Mouse (Mus musculus) liver (tissue): ENCODE data around the gene Tmem151b.

Source experiments
- DNase-seq: peaks from one replicate; pipeline ENCODE4 v3.0.0-alpha.2; 2020; ENCODE audit warnings: mixed read lengths

Gene Tmem151b

GRCm38 (mm10) chr17:45549617-45550181, at the start of gene Tmem151b:
Gene Tmem151b (minus strand): TSS chr17:45549677.
- DNase-seq: peak; percentile 56

DNA sequence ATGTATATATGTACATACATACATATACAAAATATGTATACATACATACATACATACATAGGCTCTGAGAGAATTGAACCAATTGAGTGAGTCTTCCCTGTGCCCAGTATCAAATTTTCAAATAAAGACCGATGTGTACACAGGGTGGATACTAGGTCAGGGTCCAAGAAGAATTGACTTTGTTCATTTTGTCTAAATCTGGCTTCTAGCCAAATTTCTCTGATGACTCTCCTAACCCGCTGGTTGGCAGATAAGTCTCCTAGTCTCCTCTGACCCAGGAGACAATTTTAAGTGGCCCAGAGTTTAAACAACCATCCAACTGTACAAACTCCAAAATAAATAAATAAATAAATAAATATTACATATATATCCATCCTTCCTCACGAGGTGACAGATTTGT, 49.4 kb upstream of the Tmem151b start:
- no peak for DNase-seq

- DNase-seq: no peak
These were observed 48.9 kb upstream of the Tmem151b start for GRCm38 (mm10) chr17:45598376-45598775.

DNA sequence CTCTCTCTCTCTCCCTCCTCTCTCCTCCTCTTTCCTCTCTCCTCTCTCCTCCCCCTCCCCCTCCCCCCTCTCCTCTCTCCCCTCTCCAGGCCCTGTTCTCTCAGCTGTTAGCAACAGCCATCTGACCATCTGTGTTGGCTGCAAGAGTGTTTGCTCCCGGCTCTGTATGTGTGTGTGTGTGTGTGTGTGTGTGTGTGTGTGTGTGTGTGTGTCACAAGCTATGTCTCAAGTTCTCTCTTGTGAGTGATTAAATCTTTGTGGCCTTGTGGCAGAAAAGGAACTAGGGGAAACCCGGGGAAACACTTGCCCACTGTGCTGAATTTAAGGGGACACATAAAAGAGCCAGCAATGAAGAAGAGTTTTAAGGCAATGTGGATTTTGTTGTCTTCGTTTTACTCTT, 48.3 kb upstream of the Tmem151b start:
- DNase-seq: peak; percentile 46

- DNase-seq: peak; percentile 82
These were observed 47.3 kb upstream of the Tmem151b start for GRCm38 (mm10) chr17:45596631-45597396.

DNA sequence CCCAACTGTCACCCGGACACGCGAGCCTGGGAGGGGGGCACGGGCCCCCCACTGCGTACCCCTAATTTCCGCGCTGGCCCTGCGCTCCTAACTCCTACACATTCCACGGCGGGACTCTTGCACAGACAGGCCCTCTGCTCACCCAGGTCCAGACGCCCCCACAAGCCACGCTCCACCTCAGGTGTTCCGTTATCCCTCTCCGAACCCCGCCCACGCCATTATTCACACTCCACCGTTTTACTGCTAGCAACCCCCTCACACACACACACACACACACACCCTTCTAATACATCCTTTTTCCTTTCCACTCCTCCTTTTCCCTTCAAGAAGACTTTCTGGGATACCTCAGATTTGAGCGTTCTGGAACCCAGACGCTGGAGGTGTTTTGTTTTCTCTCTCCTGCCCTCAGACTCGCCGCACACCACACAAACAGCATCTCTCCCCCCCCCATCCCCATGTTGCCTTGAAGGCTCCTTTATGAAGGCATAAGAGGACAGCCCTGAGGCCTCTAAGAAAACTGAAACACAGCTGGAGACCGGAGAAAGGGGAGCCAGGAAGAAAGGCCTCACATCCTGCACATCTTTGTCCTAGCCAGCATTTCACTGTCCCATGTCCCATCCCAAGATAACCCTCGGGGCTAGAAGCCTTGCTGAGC, 46.4 kb upstream of the Tmem151b start:
- DNase-seq: peak; percentile 48

- DNase-seq: peak; percentile 90
These were observed 45.6 kb upstream of the Tmem151b start for GRCm38 (mm10) chr17:45594881-45595735.

- DNase-seq: peak; percentile 63
These were observed 44.7 kb upstream of the Tmem151b start for GRCm38 (mm10) chr17:45594195-45594594.

GRCm38 (mm10) chr17:45593479-45593878, 44.0 kb upstream of the Tmem151b start:
- peak; percentile 92 for DNase-seq

DNA sequence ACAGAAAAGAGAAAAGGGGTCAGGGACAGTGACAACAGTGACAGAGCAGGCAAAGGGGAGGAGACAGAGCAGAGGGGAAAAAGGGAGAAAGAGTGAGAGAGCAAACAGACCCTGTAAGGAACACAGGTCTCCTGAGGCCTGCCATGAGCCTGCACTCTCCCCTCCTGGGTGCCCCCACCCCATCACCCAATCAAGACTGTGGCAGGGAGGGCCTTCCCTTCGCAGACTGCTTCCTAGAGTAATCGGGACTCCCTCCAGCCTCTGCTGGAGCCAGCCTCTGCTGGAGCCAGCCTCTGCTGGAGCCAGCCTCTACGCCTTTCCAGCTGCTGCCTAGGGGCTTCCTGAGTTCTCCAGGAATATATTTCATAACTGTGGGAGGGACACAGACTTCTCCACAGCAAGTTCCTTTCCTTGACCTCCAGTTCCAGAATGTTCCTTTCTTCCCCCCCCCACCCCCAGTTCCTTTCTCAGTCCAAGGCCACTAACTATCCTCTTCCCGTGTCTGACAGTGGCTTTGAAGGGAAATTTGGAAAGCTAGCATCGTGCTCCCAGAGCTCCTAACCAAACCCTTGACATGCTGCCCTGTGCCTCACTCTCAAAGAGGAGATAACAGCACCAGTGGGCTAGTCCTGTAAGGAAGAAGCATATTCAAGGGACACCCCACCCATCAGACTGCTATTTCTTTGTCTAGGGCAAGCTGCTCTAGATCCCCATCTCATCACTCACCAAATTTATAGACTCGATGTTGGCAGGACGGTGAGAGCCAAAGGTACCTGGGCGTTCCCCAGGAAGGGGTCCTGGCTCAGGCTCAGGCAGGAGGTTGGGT, 43.3 kb upstream of the Tmem151b start:
- peak; percentile 57 for DNase-seq

GRCm38 (mm10) chr17:45591701-45592605, 42.5 kb upstream of the Tmem151b start:
- no peak for DNase-seq

- peak; percentile 1 for DNase-seq
These were observed 40.9 kb upstream of the Tmem151b start for GRCm38 (mm10) chr17:45590410-45590809.

GRCm38 (mm10) chr17:45589844-45590243, 40.4 kb upstream of the Tmem151b start:
- DNase-seq: no peak

GRCm38 (mm10) chr17:45589236-45589635, 39.8 kb upstream of the Tmem151b start:
- no peak for DNase-seq

GRCm38 (mm10) chr17:45588370-45588769, 38.9 kb upstream of the Tmem151b start:
- DNase-seq: no peak

GRCm38 (mm10) chr17:45586449-45586837, 37.0 kb upstream of the Tmem151b start:
- peak; percentile 75 for DNase-seq

- DNase-seq: no peak
These were observed 36.4 kb upstream of the Tmem151b start for GRCm38 (mm10) chr17:45585725-45586448.

GRCm38 (mm10) chr17:45584939-45585678, 35.6 kb upstream of the Tmem151b start:
- DNase-seq: peak; percentile 76

GRCm38 (mm10) chr17:45584096-45584896, 34.8 kb upstream of the Tmem151b start:
- DNase-seq: peak; percentile 44
